Mouse (Mus musculus) neural tube, embryonic 15.5 days (tissue): Measurements from ENCODE around the gene Prss46. TPM values are rescaled to one million over a fixed set of nuclear protein-coding genes. Genes with fewer than 3 reads are reported as not detected.

Source experiments
- ATAC-seq: fragments of 200-750 bp; cut with Nextera tagmentation; 2 replicates; pipeline ENCODE4 v1.8.0; 2017; ENCODE audit warnings: mild to moderate bottlenecking, moderate TSS enrichment, moderate library complexity; ENCODE audit not compliant: low FRiP score
- H3K27ac ChIP-seq: fragments of 300-500 bp; sonication (generic); replicated peaks from 2 replicates; pipeline ENCODE4 v1.5.1; 2015; ENCODE audit warnings: mild to moderate bottlenecking, inconsistent platforms
- H3K27me3 ChIP-seq: fragments of 300-500 bp; sonication (generic); replicated peaks from 2 replicates; pipeline ENCODE4 v1.6.1; 2015; ENCODE audit warnings: inconsistent platforms
- H3K36me3 ChIP-seq: fragments of 300-500 bp; sonication (generic); 2 replicates; pipeline ENCODE4 v1.6.1; 2015; ENCODE audit warnings: inconsistent platforms
- H3K4me1 ChIP-seq: fragments of 300-500 bp; sonication (generic); 2 replicates; pipeline ENCODE4 v1.6.1; 2015; ENCODE audit warnings: inconsistent platforms
- H3K4me2 ChIP-seq: fragments of 300-500 bp; sonication (generic); 2 replicates; pipeline ENCODE4 v1.6.1; 2015; ENCODE audit warnings: inconsistent platforms, mild to moderate bottlenecking, moderate library complexity
- H3K4me3 ChIP-seq: fragments of 300-500 bp; sonication (generic); replicated peaks from 2 replicates; pipeline ENCODE4 v1.5.1; 2015; ENCODE audit warnings: mild to moderate bottlenecking, inconsistent platforms
- H3K9ac ChIP-seq: fragments of 300-500 bp; sonication (generic); replicated peaks from 2 replicates; pipeline ENCODE4 v1.6.1; 2015; ENCODE audit warnings: mild to moderate bottlenecking, inconsistent platforms
- H3K9me3 ChIP-seq: fragments of 300-500 bp; sonication (generic); replicated peaks from 2 replicates; pipeline ENCODE4 v1.6.1; 2016; ENCODE audit warnings: inconsistent platforms
- WGBS: fragments of 180-500 bp; shearing (Covaris S2); methylation state at CpG from one replicate; pipeline ENCODE4 v1.1.7; 2015; ENCODE audit warnings: mixed read lengths; 5-methylcytosine and 5-hydroxymethylcytosine counted together
- polyA plus RNA-seq: library from polyadenylated mRNA; unstranded; fragments of >200 nt; fragmentation: Nextera tagmentation; extraction: Ambion mirVana; gene quantifications from 2 replicates; pipeline ENCODE4 v1.2.1, GENCODE M21; 2015

Prss46 gene
- polyA plus RNA-seq, 1 experiment from 2014 or later, result not detected

DNA sequence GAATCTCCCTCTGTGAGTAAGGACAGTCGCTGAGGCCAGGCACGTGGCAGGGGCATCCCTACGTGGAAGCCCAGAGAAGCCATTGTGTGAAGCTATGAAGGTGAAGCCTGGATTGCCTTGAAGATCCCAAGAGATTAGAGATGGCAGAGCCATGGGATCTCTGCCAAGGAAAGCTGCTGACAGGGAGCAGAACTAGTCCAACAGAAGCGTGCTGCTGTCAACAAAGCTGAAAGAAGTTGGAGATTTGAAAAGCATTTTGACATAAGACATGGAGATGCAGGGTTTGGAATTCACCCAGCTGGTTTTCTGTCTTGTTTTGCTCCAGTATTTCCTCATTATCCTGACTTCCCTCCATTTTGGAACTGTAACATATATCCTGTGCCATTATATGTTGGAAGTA, 58.0 kb downstream of the Prss46 start:
- ATAC-seq, result no peak
- Histone ChIP-seq H3K9ac (no peak overlapping the region), H3K4me1 (no peaks in the 10 kb centered on the region), H3K4me3 (no peak overlapping the region), H3K36me3 (no peaks in the 10 kb centered on the region), H3K4me2 (no peak overlapping the region), H3K27me3 (no peaks in the 10 kb centered on the region), H3K27ac (no peak overlapping the region), H3K9me3 (no peaks in the 10 kb centered on the region)
- 88% methylated on average over 4 of the region's 4 CpGs for whole genome bisulfite sequencing

Other genes starting within 250 kb of the Prss46 start
- 24.9 and 26.0 TPM in 2 replicates for gene Nradd, start 220.1 kb upstream of the Prss46 start, polyA plus RNA-seq
- 3.1 and 5.9 TPM in 2 replicates for gene Nbeal2, start 190.3 kb upstream of the Prss46 start, polyA plus RNA-seq
- gene Ccdc12, start 188.0 kb upstream of the Prss46 start, polyA plus RNA-seq, result 96.3 and 112 TPM in 2 replicates
- gene Myl3, start 102.6 kb upstream of the Prss46 start, polyA plus RNA-seq, result 1.9 and 4.1 TPM in 2 replicates
- gene Pth1r, start 97.4 kb upstream of the Prss46 start, polyA plus RNA-seq, result 12.9 and 17.0 TPM in 2 replicates
- gene Prss42, start 46.3 kb upstream of the Prss46 start, polyA plus RNA-seq, result not detected in 2 replicates
- not detected in 2 replicates for gene Prss44, start 30.5 kb upstream of the Prss46 start, polyA plus RNA-seq
- not detected in 2 replicates for gene Prss43, start 17.8 kb upstream of the Prss46 start, polyA plus RNA-seq
- gene Prss45, start 9.9 kb upstream of the Prss46 start, polyA plus RNA-seq, result not detected in 2 replicates
- 0.59 and 0.75 TPM in 2 replicates for gene Prss50, start 13.5 kb downstream of the Prss46 start, polyA plus RNA-seq
- 3.2 TPM in 2 replicates for gene Als2cl, start 35.4 kb downstream of the Prss46 start, polyA plus RNA-seq
- 5.9 and 7.2 TPM in 2 replicates for gene Tmie, start 35.6 kb downstream of the Prss46 start, polyA plus RNA-seq
- gene Fam240a, start 72.4 kb downstream of the Prss46 start, polyA plus RNA-seq, result not detected in 2 replicates
- 0.28 and 0.45 TPM in 2 replicates for gene Tdgf1, start 101.7 kb downstream of the Prss46 start, polyA plus RNA-seq
- gene Lrrc2, start 107.0 kb downstream of the Prss46 start, polyA plus RNA-seq, result 0.78 and 1.5 TPM in 2 replicates
- 0.10 TPM in 1 of 2 replicates, not detected in the other for gene Rtp3, start 146.1 kb downstream of the Prss46 start, polyA plus RNA-seq
- 0.88 and 1.5 TPM in 2 replicates for gene Ltf, start 174.8 kb downstream of the Prss46 start, polyA plus RNA-seq
- gene Ccrl2, start 213.0 kb downstream of the Prss46 start, polyA plus RNA-seq, result 0.98 and 1.3 TPM in 2 replicates